Mouse (Mus musculus): ENCODE data around the gene Haus5. TPM values are rescaled to one million over a fixed set of nuclear protein-coding genes. Genes with fewer than 3 reads are reported as not detected.

The Haus5 gene
- 16.8 and 18.2 TPM in 2 replicates for polyA plus RNA-seq (2015; fragmentation: Nextera tagmentation; extraction: Ambion mirVana)

GRCm38 (mm10) chr7:30664529-30665200 lies at the start of gene Haus5:
TSS of gene Haus5 (minus strand) at chr7:30664994.

GRCm38 (mm10) chr7:30711942-30712341 lies 47.1 kb upstream of the Haus5 start, which contains the start of gene Atp4a:
TSS of gene Atp4a (plus strand) at chr7:30712209.

GRCm38 (mm10) chr7:30698589-30698988 lies 33.8 kb upstream of the Haus5 start, which contains the start of gene 2200002J24Rik:
TSS of gene 2200002J24Rik (plus strand) at chr7:30698926.

GRCm38 (mm10) chr7:30671480-30671879 lies 6.7 kb upstream of the Haus5 start, which contains the start of gene Pmis2:
TSS of gene Pmis2 (minus strand) at chr7:30671605.

GRCm38 (mm10) chr7:30649591-30650540 lies 14.9 kb downstream of the Haus5 start, which contains the start of gene Rbm42:
TSS of gene Rbm42 (minus strand) at chr7:30650317.

GRCm38 (mm10) chr7:30635752-30636151 lies 29.0 kb downstream of the Haus5 start, which contains the start of gene Etv2:
TSS of gene Etv2 (minus strand) at chr7:30635852.

GRCm38 (mm10) chr7:30625530-30626384 lies 39.0 kb downstream of the Haus5 start, which contains the start of gene Cox6b1:
TSS of gene Cox6b1 (minus strand) at chr7:30626151.

GRCm38 (mm10) chr7:30612654-30613402 lies 52.0 kb downstream of the Haus5 start, which contains the start of gene Upk1a:
TSS of gene Upk1a (minus strand) at chr7:30612847.

Other genes with a start within 250 kb of the Haus5 start
- 0.81 and 1.1 TPM in 2 replicates for gene Hcst, start 245.1 kb downstream of the Haus5 start, polyA plus RNA-seq (2015; fragmentation: Nextera tagmentation; extraction: Ambion mirVana)
- gene Nfkbid, start 243.3 kb downstream of the Haus5 start, polyA plus RNA-seq (2015; fragmentation: Nextera tagmentation; extraction: Ambion mirVana) = 2.8 and 3.3 TPM in 2 replicates
- gene Aplp1, start 219.5 kb downstream of the Haus5 start, polyA plus RNA-seq (2015; fragmentation: Nextera tagmentation; extraction: Ambion mirVana) = 663 and 695 TPM in 2 replicates
- gene Kirrel2, start 207.3 kb downstream of the Haus5 start, polyA plus RNA-seq (2015; fragmentation: Nextera tagmentation; extraction: Ambion mirVana) = 0.46 and 0.90 TPM in 2 replicates
- gene Nphs1, start 206.7 kb downstream of the Haus5 start, polyA plus RNA-seq (2015; fragmentation: Nextera tagmentation; extraction: Ambion mirVana) = 0.06 and 0.13 TPM in 2 replicates
- gene Prodh2, start 171.4 kb downstream of the Haus5 start, polyA plus RNA-seq (2015; fragmentation: Nextera tagmentation; extraction: Ambion mirVana) = 0.43 TPM in 1 of 2 replicates, not detected in the other
- gene Arhgap33, start 129.9 kb downstream of the Haus5 start, polyA plus RNA-seq (2015; fragmentation: Nextera tagmentation; extraction: Ambion mirVana) = 45.5 and 62.8 TPM in 2 replicates
- gene Hspb6, start 112.8 kb downstream of the Haus5 start, polyA plus RNA-seq (2015; fragmentation: Nextera tagmentation; extraction: Ambion mirVana) = 19.0 and 20.8 TPM in 2 replicates
- 3.0 and 4.7 TPM in 2 replicates for gene Proser3, start 112.7 kb downstream of the Haus5 start, polyA plus RNA-seq (2015; fragmentation: Nextera tagmentation; extraction: Ambion mirVana)
- 51.7 and 55.9 TPM in 2 replicates for gene Lin37, start 105.2 kb downstream of the Haus5 start, polyA plus RNA-seq (2015; fragmentation: Nextera tagmentation; extraction: Ambion mirVana)
- gene U2af1l4, start 101.7 kb downstream of the Haus5 start, polyA plus RNA-seq (2015; fragmentation: Nextera tagmentation; extraction: Ambion mirVana) = 102 and 106 TPM in 2 replicates
- gene Gm49396, start 101.7 kb downstream of the Haus5 start, polyA plus RNA-seq (2015; fragmentation: Nextera tagmentation; extraction: Ambion mirVana) = 6.7 and 8.0 TPM in 2 replicates
- 161 and 167 TPM in 2 replicates for gene Psenen, start 101.4 kb downstream of the Haus5 start, polyA plus RNA-seq (2015; fragmentation: Nextera tagmentation; extraction: Ambion mirVana)
- gene Igflr1, start 99.6 kb downstream of the Haus5 start, polyA plus RNA-seq (2015; fragmentation: Nextera tagmentation; extraction: Ambion mirVana) = 1.6 and 4.3 TPM in 2 replicates
- 5.3 and 8.5 TPM in 2 replicates for gene Kmt2b, start 76.3 kb downstream of the Haus5 start, polyA plus RNA-seq (2015; fragmentation: Nextera tagmentation; extraction: Ambion mirVana)
- 0.20 and 0.44 TPM in 2 replicates for gene Zbtb32, start 66.1 kb downstream of the Haus5 start, polyA plus RNA-seq (2015; fragmentation: Nextera tagmentation; extraction: Ambion mirVana)
- 0.31 and 0.53 TPM in 2 replicates for gene Upk1a, start 52.1 kb downstream of the Haus5 start, polyA plus RNA-seq (2015; fragmentation: Nextera tagmentation; extraction: Ambion mirVana)
- gene Cox6b1, start 38.8 kb downstream of the Haus5 start, polyA plus RNA-seq (2015; fragmentation: Nextera tagmentation; extraction: Ambion mirVana) = 1,537 and 1,621 TPM in 2 replicates
- 0.14 TPM in 1 of 2 replicates, not detected in the other for gene Etv2, start 29.1 kb downstream of the Haus5 start, polyA plus RNA-seq (2015; fragmentation: Nextera tagmentation; extraction: Ambion mirVana)
- gene Rbm42, start 14.7 kb downstream of the Haus5 start, polyA plus RNA-seq (2015; fragmentation: Nextera tagmentation; extraction: Ambion mirVana) = 120 and 125 TPM in 2 replicates
- not detected in 2 replicates for gene Pmis2, start 6.6 kb upstream of the Haus5 start, polyA plus RNA-seq (2015; fragmentation: Nextera tagmentation; extraction: Ambion mirVana)
- gene 2200002J24Rik, start 33.9 kb upstream of the Haus5 start, polyA plus RNA-seq (2015; fragmentation: Nextera tagmentation; extraction: Ambion mirVana) = not detected in 2 replicates
- gene Atp4a, start 47.2 kb upstream of the Haus5 start, polyA plus RNA-seq (2015; fragmentation: Nextera tagmentation; extraction: Ambion mirVana) = 6.1 and 6.3 TPM in 2 replicates
- 359 and 361 TPM in 2 replicates for gene Tmem147, start 64.5 kb upstream of the Haus5 start, polyA plus RNA-seq (2015; fragmentation: Nextera tagmentation; extraction: Ambion mirVana)
- 0.43 and 0.98 TPM in 2 replicates for gene Gapdhs, start 78.7 kb upstream of the Haus5 start, polyA plus RNA-seq (2015; fragmentation: Nextera tagmentation; extraction: Ambion mirVana)
- gene Sbsn, start 86.5 kb upstream of the Haus5 start, polyA plus RNA-seq (2015; fragmentation: Nextera tagmentation; extraction: Ambion mirVana) = 3.3 and 3.7 TPM in 2 replicates
- gene Dmkn, start 98.8 kb upstream of the Haus5 start, polyA plus RNA-seq (2015; fragmentation: Nextera tagmentation; extraction: Ambion mirVana) = 5.9 and 7.8 TPM in 2 replicates
- gene Krtdap, start 122.9 kb upstream of the Haus5 start, polyA plus RNA-seq (2015; fragmentation: Nextera tagmentation; extraction: Ambion mirVana) = 7.9 and 15.2 TPM in 2 replicates
- gene Ffar2, start 158.8 kb upstream of the Haus5 start, polyA plus RNA-seq (2015; fragmentation: Nextera tagmentation; extraction: Ambion mirVana) = 0.37 TPM in 1 of 2 replicates, not detected in the other
- gene Ffar3, start 191.2 kb upstream of the Haus5 start, polyA plus RNA-seq (2015; fragmentation: Nextera tagmentation; extraction: Ambion mirVana) = not detected in 2 replicates
- not detected in 2 replicates for gene Ffar1, start 196.6 kb upstream of the Haus5 start, polyA plus RNA-seq (2015; fragmentation: Nextera tagmentation; extraction: Ambion mirVana)
- 0.05 TPM in 1 of 2 replicates, not detected in the other for gene Cd22, start 215.3 kb upstream of the Haus5 start, polyA plus RNA-seq (2015; fragmentation: Nextera tagmentation; extraction: Ambion mirVana)
- 19.5 and 38.7 TPM in 2 replicates for gene Mag, start 249.9 kb upstream of the Haus5 start, polyA plus RNA-seq (2015; fragmentation: Nextera tagmentation; extraction: Ambion mirVana)